Mouse (Mus musculus) kidney, adult 2 months (tissue): ENCODE results near the gene Ugt1a9.
"Not testable (repeated sequence)": the region's sequence is repeated elsewhere in the genome, so short reads cannot be mapped to it uniquely, and the experiment has no call there.

Experiments used
- CTCF ChIP-seq: fragments of 200-500 bp; conservative IDR thresholded peaks from 2 replicates; pipeline ENCODE4 v1.5.1; 2011; ENCODE audit warnings: low read depth, mild to moderate bottlenecking, control low read depth, low read length, moderate library complexity, mixed read lengths; ENCODE audit not compliant: insufficient read depth, insufficient read length
- POLR2A ChIP-seq: fragments of 200-500 bp; IDR thresholded peaks from one replicate; pipeline ENCODE4 v1.6.1; 2011; ENCODE audit warnings: low read depth, low read length, control low read depth

DNA sequence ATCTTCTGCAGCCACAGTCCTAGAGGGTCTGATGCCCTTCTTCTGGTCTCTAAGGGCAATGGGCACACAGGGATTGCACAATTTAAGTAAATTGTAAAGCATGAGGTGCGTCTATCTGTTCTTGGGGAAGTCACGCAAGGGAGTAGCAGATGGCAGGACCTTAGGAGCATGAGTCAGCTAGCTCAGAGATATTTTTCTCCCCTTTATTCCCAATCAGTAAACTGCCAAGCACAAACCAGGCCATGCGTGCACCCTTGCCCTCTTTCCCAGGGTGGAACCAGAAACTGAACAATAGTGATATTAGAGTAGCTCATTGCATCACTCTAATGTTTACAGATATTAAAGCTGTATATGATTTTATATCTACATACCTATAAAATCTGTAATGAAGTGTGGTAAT is 27.9 kb downstream of the Ugt1a9 start:
- not testable (repeated sequence) for TF ChIP-seq POLR2A, CTCF
